Mouse (Mus musculus) stomach, embryonic 15.5 days (tissue): ENCODE data around the gene Rbx1. TPM values are rescaled to one million over a fixed set of nuclear protein-coding genes. Genes with fewer than 3 reads are reported as not detected.

Experiments
- ATAC-seq: fragments of 200-750 bp; cut with Nextera tagmentation; 2 replicates; pipeline ENCODE4 v1.8.0; 2017; ENCODE audit warnings: low read depth, moderate number of reproducible peaks, moderate TSS enrichment; ENCODE audit not compliant: insufficient read depth, low FRiP score
- H3K27ac ChIP-seq: fragments of 300-500 bp; sonication (generic); 2 replicates; pipeline ENCODE4 v1.5.1; 2015; ENCODE audit warnings: mild to moderate bottlenecking, inconsistent platforms
- H3K27me3 ChIP-seq: fragments of 300-500 bp; sonication (generic); replicated peaks from 2 replicates; pipeline ENCODE4 v1.6.1; 2015; ENCODE audit warnings: inconsistent platforms
- H3K36me3 ChIP-seq: fragments of 300-500 bp; sonication (generic); 2 replicates; pipeline ENCODE4 v1.6.1; 2015; ENCODE audit warnings: inconsistent platforms
- H3K4me1 ChIP-seq: fragments of 300-500 bp; sonication (generic); 2 replicates; pipeline ENCODE4 v1.6.1; 2015; ENCODE audit warnings: inconsistent platforms
- H3K4me2 ChIP-seq: fragments of 300-500 bp; sonication (generic); 2 replicates; pipeline ENCODE4 v1.6.1; 2015; ENCODE audit warnings: mild to moderate bottlenecking, inconsistent platforms
- H3K4me3 ChIP-seq: fragments of 300-500 bp; sonication (generic); replicated peaks from 2 replicates; pipeline ENCODE4 v1.5.1; 2015; ENCODE audit warnings: inconsistent platforms
- H3K9ac ChIP-seq: fragments of 300-500 bp; sonication (generic); 2 replicates; pipeline ENCODE4 v1.6.1; 2015; ENCODE audit warnings: inconsistent platforms
- H3K9me3 ChIP-seq: fragments of 300-500 bp; sonication (generic); 2 replicates; pipeline ENCODE4 v1.6.1; 2016; ENCODE audit warnings: inconsistent platforms
- WGBS: fragments of 180-500 bp; shearing (Covaris S2); methylation state at CpG from one replicate; pipeline ENCODE4 v1.1.7; 2015; 5-methylcytosine and 5-hydroxymethylcytosine counted together
- polyA plus RNA-seq: library from polyadenylated mRNA; unstranded; fragments of >200 nt; fragmentation: Nextera tagmentation; extraction: Ambion mirVana; gene quantifications from 2 replicates; pipeline ENCODE4 v1.2.1, GENCODE M21; 2015

Rbx1 gene
- polyA plus RNA-seq, 1 experiment from 2014 or later, result 486 TPM

- Histone ChIP-seq H3K36me3 (no peaks in the 10 kb centered on the region), H3K27ac (no peak overlapping the region), H3K27me3 (no peaks in the 10 kb centered on the region), H3K4me3 (no peak overlapping the region), H3K4me2 (no peak overlapping the region), H3K9ac (no peak overlapping the region), H3K4me1 (no peaks in the 10 kb centered on the region), H3K9me3 (no peaks in the 10 kb centered on the region)
- ATAC-seq, result no peak
- 88% methylated on average over 2 of the region's 2 CpGs for WGBS
Observed at GRCm38 (mm10) chr15:81503466-81503865, 37.4 kb downstream of the Rbx1 start.

GRCm38 (mm10) chr15:81503995-81504394, 37.9 kb downstream of the Rbx1 start:
- H3K4me3 ChIP-seq, result no peak overlapping the region
- no peaks in the 10 kb centered on the region for H3K27me3 ChIP-seq
- WGBS, result 88% methylated on average over 2 of the region's 2 CpGs
- no peak overlapping the region for H3K4me2 ChIP-seq
- H3K27ac ChIP-seq, result no peak overlapping the region
- no peaks in the 10 kb centered on the region for H3K36me3 ChIP-seq
- no peaks in the 10 kb centered on the region for H3K9me3 ChIP-seq
- H3K4me1 ChIP-seq, result no peaks in the 10 kb centered on the region
- no peak for ATAC-seq
- H3K9ac ChIP-seq, result no peak overlapping the region

- no peak overlapping the region for H3K27ac ChIP-seq
- H3K27me3 ChIP-seq, result no peaks in the 10 kb centered on the region
- no peak overlapping the region for H3K9ac ChIP-seq
- peaks cover 7% of the 10 kb centered on the region; the same call in 1 of the 2 replicates for H3K4me1 ChIP-seq
- H3K4me2 ChIP-seq, result no peak overlapping the region
- 0 out of 2 replicates have a peak, but pooled peaks have one; percentile 53 for ATAC-seq
- H3K36me3 ChIP-seq, result no peaks in the 10 kb centered on the region
- no peak overlapping the region for H3K4me3 ChIP-seq
- H3K9me3 ChIP-seq, result no peaks in the 10 kb centered on the region
Observed at GRCm38 (mm10) chr15:81507201-81507600, 41.1 kb downstream of the Rbx1 start.

GRCm38 (mm10) chr15:81510621-81511020, 44.5 kb downstream of the Rbx1 start:
- H3K9me3 ChIP-seq, result no peaks in the 10 kb centered on the region
- no peaks in the 10 kb centered on the region for H3K36me3 ChIP-seq
- H3K4me1 ChIP-seq, result peaks cover 14% of the 10 kb centered on the region
- H3K27me3 ChIP-seq, result no peaks in the 10 kb centered on the region
- 73% methylated on average over 4 of the region's 4 CpGs for WGBS
- H3K4me3 ChIP-seq, result no peak overlapping the region
- no peak overlapping the region for H3K27ac ChIP-seq
- no peak for ATAC-seq
- no peak overlapping the region for H3K9ac ChIP-seq
- H3K4me2 ChIP-seq, result no peak overlapping the region

GRCm38 (mm10) chr15:81511601-81512261, 45.6 kb downstream of the Rbx1 start:
- Histone ChIP-seq H3K9ac (no peak overlapping the region), H3K4me3 (peak overlapping the region; percentile 26), H3K4me2 (peak overlapping the region; percentile 49), H3K27ac (peak overlapping the region; percentile 84), H3K4me1 (peaks cover 14% of the 10 kb centered on the region), H3K27me3 (no peaks in the 10 kb centered on the region), H3K9me3 (no peaks in the 10 kb centered on the region), H3K36me3 (no peaks in the 10 kb centered on the region)
- WGBS, result 22% methylated on average over 21 of the region's 21 CpGs
- ATAC-seq, result peak; percentile 37; the same call in 1 of the 2 replicates

GRCm38 (mm10) chr15:81514111-81514971, 48.2 kb downstream of the Rbx1 start:
- H3K9ac ChIP-seq, result no peak overlapping the region
- peak; percentile 91 for ATAC-seq
- 9% methylated on average over 18 of the region's 18 CpGs for WGBS

GRCm38 (mm10) chr15:81515221-81515620, 49.1 kb downstream of the Rbx1 start:
- Histone ChIP-seq H3K4me3 (no peak overlapping the region), H3K27ac (no peak overlapping the region), H3K4me2 (peak overlapping the region; percentile 59; the same call in 1 of the 2 replicates), H3K9me3 (no peaks in the 10 kb centered on the region), H3K36me3 (no peaks in the 10 kb centered on the region), H3K4me1 (peaks cover 14% of the 10 kb centered on the region), H3K27me3 (no peaks in the 10 kb centered on the region), H3K9ac (no peak overlapping the region)
- WGBS, result 82% methylated on average over 3 of the region's 3 CpGs
- no peak for ATAC-seq

More at GRCm38 (mm10) chr15:81514111-81514971, 48.2 kb downstream of the Rbx1 start:
- peak overlapping the region; percentile 58 for H3K27ac ChIP-seq
- H3K27me3 ChIP-seq, result no peaks in the 10 kb centered on the region
- H3K4me2 ChIP-seq, result peak overlapping the region; percentile 59
- no peaks in the 10 kb centered on the region for H3K36me3 ChIP-seq
- H3K4me3 ChIP-seq, result peak overlapping the region; percentile 32
- H3K9me3 ChIP-seq, result no peaks in the 10 kb centered on the region
- peaks cover 14% of the 10 kb centered on the region for H3K4me1 ChIP-seq

- no peak for ATAC-seq
- H3K9ac ChIP-seq, result no peak overlapping the region
- H3K4me2 ChIP-seq, result no peak overlapping the region
- H3K27ac ChIP-seq, result no peak overlapping the region
- H3K4me1 ChIP-seq, result peaks cover 10% of the 10 kb centered on the region
- no peaks in the 10 kb centered on the region for H3K27me3 ChIP-seq
- H3K4me3 ChIP-seq, result no peak overlapping the region
- no peaks in the 10 kb centered on the region for H3K36me3 ChIP-seq
- WGBS, result 55% methylated on average over 6 of the region's 6 CpGs
- no peaks in the 10 kb centered on the region for H3K9me3 ChIP-seq
Observed at GRCm38 (mm10) chr15:81518031-81518430, 51.9 kb downstream of the Rbx1 start.

GRCm38 (mm10) chr15:81518761-81519160, 52.7 kb downstream of the Rbx1 start:
- no peak for ATAC-seq
- Histone ChIP-seq H3K4me1 (peaks cover 10% of the 10 kb centered on the region), H3K9ac (no peak overlapping the region), H3K36me3 (no peaks in the 10 kb centered on the region), H3K27me3 (no peaks in the 10 kb centered on the region), H3K4me2 (no peak overlapping the region), H3K27ac (no peak overlapping the region), H3K4me3 (no peak overlapping the region), H3K9me3 (no peaks in the 10 kb centered on the region)
- 71% methylated on average over 5 of the region's 5 CpGs for WGBS

GRCm38 (mm10) chr15:81522036-81522751, 56.1 kb downstream of the Rbx1 start:
- H3K4me1 ChIP-seq, result 0 out of 2 replicates have a peak, but pooled peaks cover 3% of the 10 kb centered on the region
- ATAC-seq, result peak; percentile 61
- under 1% methylated on average over 38 of the region's 38 CpGs for WGBS
- peak overlapping the region; percentile 65 for H3K4me3 ChIP-seq
- H3K27me3 ChIP-seq, result no peaks in the 10 kb centered on the region
- no peaks in the 10 kb centered on the region for H3K36me3 ChIP-seq
- H3K27ac ChIP-seq, result peak overlapping the region; percentile 99
- H3K4me2 ChIP-seq, result peak overlapping the region; percentile 99
- no peaks in the 10 kb centered on the region for H3K9me3 ChIP-seq
- H3K9ac ChIP-seq, result peak overlapping the region; percentile 46

- ATAC-seq, result peak; percentile 85
- Histone ChIP-seq H3K27me3 (no peaks in the 10 kb centered on the region), H3K36me3 (no peaks in the 10 kb centered on the region)
Observed at GRCm38 (mm10) chr15:81522761-81523168, 56.7 kb downstream of the Rbx1 start.

More at GRCm38 (mm10) chr15:81522761-81523168, 56.7 kb downstream of the Rbx1 start:
- Histone ChIP-seq H3K9me3 (no peaks in the 10 kb centered on the region), H3K9ac (peak overlapping the region; percentile 46), H3K4me3 (peak overlapping the region; percentile 65), H3K4me1 (0 out of 2 replicates have a peak, but pooled peaks cover 3% of the 10 kb centered on the region), H3K4me2 (peak overlapping the region; percentile 99), H3K27ac (peak overlapping the region; percentile 99)
- under 1% methylated on average over 16 of the region's 16 CpGs for WGBS
